Mouse (Mus musculus) liver, embryonic 14.5 days (tissue): ENCODE measurements around the gene Ap1s3.

ENCODE experiments used
- CTCF ChIP-seq: IDR thresholded peaks from 2 replicates; pipeline ENCODE4 v1.5.1; 2016; ENCODE audit warnings: antibody characterized with exemption, low read depth, control low read depth
- EP300 ChIP-seq: IDR thresholded peaks from 2 replicates; pipeline ENCODE4 v1.6.1; 2016; ENCODE audit warnings: antibody characterized with exemption, low read depth

GRCm38 (mm10) chr1:79659598-79659997 lies 12.2 kb downstream of the Ap1s3 start:
- no peak for TF ChIP-seq CTCF
- TF ChIP-seq EP300 = no peak
